Mouse (Mus musculus): ENCODE measurements around the gene Gm20479. TPM values are rescaled to one million over a fixed set of nuclear protein-coding genes. Genes with fewer than 3 reads are reported as not detected.

Gene Gm20479
- polyA plus RNA-seq, 1 experiment from 2014 or later, result not detected

- H3K27ac ChIP-seq (ENCODE audit: low read length), result no peak overlapping the region
- no peaks in the 10 kb centered on the region for H3K9me3 ChIP-seq (ENCODE audit: control insufficient read depth, low read length)
- H3K27me3 ChIP-seq (replicated peaks; ENCODE audit: control insufficient read depth, insufficient read depth, low read length), result peaks cover 23% of the 10 kb centered on the region
- ATAC-seq, result no peak
- H3K9ac ChIP-seq (ENCODE audit: low read depth, low read length), result no peak overlapping the region
- no peak overlapping the region for H3K4me2 ChIP-seq (ENCODE audit: low read depth, low read length)
- WGBS, result 73% methylated on average over 4 of the region's 4 CpGs
- 0 out of 2 replicates have a peak, but pooled peaks cover 3% of the 10 kb centered on the region for H3K36me3 ChIP-seq (ENCODE audit: control insufficient read depth, insufficient read depth, low read length)
- H3K4me3 ChIP-seq (ENCODE audit: low read length), result no peak overlapping the region
- peaks cover 22% of the 10 kb centered on the region for H3K4me1 ChIP-seq (ENCODE audit: control insufficient read depth, insufficient read depth, low read length)
These were observed 18.1 kb downstream of the Gm20479 start for GRCm38 (mm10) chr7:27339114-27339513.

GRCm38 (mm10) chr7:27337175-27337853, 19.9 kb downstream of the Gm20479 start, which contains the start of gene Ltbp4:
Gene Ltbp4 (minus strand): TSS chr7:27337692.
- Histone ChIP-seq H3K4me1 (ENCODE audit: control insufficient read depth, insufficient read depth, low read length) (peaks cover 35% of the 10 kb centered on the region), H3K9me3 (ENCODE audit: control insufficient read depth, low read length) (no peaks in the 10 kb centered on the region), H3K4me3 (ENCODE audit: low read length) (peak within 1 kb of the TSS; percentile 39), H3K27me3 (replicated peaks; ENCODE audit: control insufficient read depth, insufficient read depth, low read length) (peaks cover 37% of the 10 kb centered on the region), H3K4me2 (ENCODE audit: low read depth, low read length) (peak within 1 kb of the TSS; percentile 65), H3K9ac (ENCODE audit: low read depth, low read length) (peak within 1 kb of the TSS; percentile 41), H3K36me3 (ENCODE audit: control insufficient read depth, insufficient read depth, low read length) (0 out of 2 replicates have a peak, but pooled peaks cover 2% of the 10 kb centered on the region), H3K27ac (ENCODE audit: low read length) (no peak within 1 kb of the TSS)
- peak; percentile 60 for ATAC-seq
- 1% methylated on average over 36 of the region's 36 CpGs for WGBS

- Histone ChIP-seq H3K36me3 (ENCODE audit: control insufficient read depth, insufficient read depth, low read length) (no peaks in the 10 kb centered on the region), H3K27me3 (replicated peaks; ENCODE audit: control insufficient read depth, insufficient read depth, low read length) (peaks cover 40% of the 10 kb centered on the region), H3K27ac (ENCODE audit: low read length) (no peak overlapping the region), H3K4me1 (ENCODE audit: control insufficient read depth, insufficient read depth, low read length) (peaks cover 36% of the 10 kb centered on the region), H3K9me3 (ENCODE audit: control insufficient read depth, low read length) (no peaks in the 10 kb centered on the region), H3K4me3 (ENCODE audit: low read length) (peak overlapping the region; percentile 39), H3K9ac (ENCODE audit: low read depth, low read length) (peak overlapping the region; percentile 36), H3K4me2 (ENCODE audit: low read depth, low read length) (peak overlapping the region; percentile 65)
- ATAC-seq, result peak; percentile 74
- WGBS, result under 1% methylated on average over 47 of the region's 47 CpGs
These were observed 21.0 kb downstream of the Gm20479 start for GRCm38 (mm10) chr7:27335928-27336823.

GRCm38 (mm10) chr7:27335011-27335720, 22.1 kb downstream of the Gm20479 start:
- Histone ChIP-seq H3K27me3 (replicated peaks; ENCODE audit: control insufficient read depth, insufficient read depth, low read length) (peaks cover 42% of the 10 kb centered on the region), H3K9ac (ENCODE audit: low read depth, low read length) (0 out of 2 replicates have a peak overlapping the region, but pooled peaks have one; percentile 85), H3K36me3 (ENCODE audit: control insufficient read depth, insufficient read depth, low read length) (no peaks in the 10 kb centered on the region), H3K9me3 (ENCODE audit: control insufficient read depth, low read length) (no peaks in the 10 kb centered on the region), H3K4me3 (ENCODE audit: low read length) (no peak overlapping the region), H3K4me2 (ENCODE audit: low read depth, low read length) (peak overlapping the region; percentile 88; the same call in 1 of the 2 replicates), H3K4me1 (ENCODE audit: control insufficient read depth, insufficient read depth, low read length) (peaks cover 45% of the 10 kb centered on the region), H3K27ac (ENCODE audit: low read length) (peak overlapping the region; percentile 54; the same call in 1 of the 2 replicates)
- ATAC-seq, result no peak
- 46% methylated on average over 15 of the region's 15 CpGs for WGBS

GRCm38 (mm10) chr7:27334405-27334911, 22.8 kb downstream of the Gm20479 start:
- no peaks in the 10 kb centered on the region for H3K36me3 ChIP-seq (ENCODE audit: control insufficient read depth, insufficient read depth, low read length)
- ATAC-seq, result no peak
- H3K27me3 ChIP-seq (replicated peaks; ENCODE audit: control insufficient read depth, insufficient read depth, low read length), result peaks cover 42% of the 10 kb centered on the region
- peak overlapping the region; percentile 85; the same call in 1 of the 2 replicates for H3K9ac ChIP-seq (ENCODE audit: low read depth, low read length)
- no peaks in the 10 kb centered on the region for H3K9me3 ChIP-seq (ENCODE audit: control insufficient read depth, low read length)
- H3K27ac ChIP-seq (ENCODE audit: low read length), result peak overlapping the region; percentile 54
- peak overlapping the region; percentile 68 for H3K4me3 ChIP-seq (ENCODE audit: low read length)
- WGBS, result 7% methylated on average over 32 of the region's 32 CpGs
- H3K4me2 ChIP-seq (ENCODE audit: low read depth, low read length), result peak overlapping the region; percentile 88
- peaks cover 52% of the 10 kb centered on the region for H3K4me1 ChIP-seq (ENCODE audit: control insufficient read depth, insufficient read depth, low read length)

GRCm38 (mm10) chr7:27333316-27333941, 23.8 kb downstream of the Gm20479 start:
- peaks cover 42% of the 10 kb centered on the region for H3K27me3 ChIP-seq (replicated peaks; ENCODE audit: control insufficient read depth, insufficient read depth, low read length)
- under 1% methylated on average over 48 of the region's 77 CpGs for WGBS
- ATAC-seq, result no peak

GRCm38 (mm10) chr7:27332353-27333199, 24.6 kb downstream of the Gm20479 start:
- peak; percentile 14; the same call in 1 of the 2 replicates for ATAC-seq
- Histone ChIP-seq H3K36me3 (ENCODE audit: control insufficient read depth, insufficient read depth, low read length) (no peaks in the 10 kb centered on the region), H3K27me3 (replicated peaks; ENCODE audit: control insufficient read depth, insufficient read depth, low read length) (peaks cover 42% of the 10 kb centered on the region), H3K4me3 (ENCODE audit: low read length) (peak overlapping the region; percentile 68), H3K9me3 (ENCODE audit: control insufficient read depth, low read length) (no peaks in the 10 kb centered on the region), H3K27ac (ENCODE audit: low read length) (peak overlapping the region; percentile 90), H3K4me2 (ENCODE audit: low read depth, low read length) (peak overlapping the region; percentile 88), H3K9ac (ENCODE audit: low read depth, low read length) (peak overlapping the region; percentile 85), H3K4me1 (ENCODE audit: control insufficient read depth, insufficient read depth, low read length) (peaks cover 54% of the 10 kb centered on the region)
- WGBS, result under 1% methylated on average over 38 of the region's 39 CpGs

More at GRCm38 (mm10) chr7:27333316-27333941, 23.8 kb downstream of the Gm20479 start:
- Histone ChIP-seq H3K27ac (ENCODE audit: low read length) (peak overlapping the region; percentile 90), H3K4me3 (ENCODE audit: low read length) (peak overlapping the region; percentile 68), H3K4me1 (ENCODE audit: control insufficient read depth, insufficient read depth, low read length) (peaks cover 56% of the 10 kb centered on the region), H3K9me3 (ENCODE audit: control insufficient read depth, low read length) (no peaks in the 10 kb centered on the region), H3K36me3 (ENCODE audit: control insufficient read depth, insufficient read depth, low read length) (no peaks in the 10 kb centered on the region), H3K4me2 (ENCODE audit: low read depth, low read length) (peak overlapping the region; percentile 88), H3K9ac (ENCODE audit: low read depth, low read length) (peak overlapping the region; percentile 85)

- H3K4me2 ChIP-seq (ENCODE audit: low read depth, low read length), result peak overlapping the region; percentile 88
- 7% methylated on average over 8 of the region's 8 CpGs for WGBS
- H3K36me3 ChIP-seq (ENCODE audit: control insufficient read depth, insufficient read depth, low read length), result no peaks in the 10 kb centered on the region
- peaks cover 42% of the 10 kb centered on the region for H3K27me3 ChIP-seq (replicated peaks; ENCODE audit: control insufficient read depth, insufficient read depth, low read length)
- H3K9ac ChIP-seq (ENCODE audit: low read depth, low read length), result peak overlapping the region; percentile 85
- H3K9me3 ChIP-seq (ENCODE audit: control insufficient read depth, low read length), result no peaks in the 10 kb centered on the region
- H3K4me3 ChIP-seq (ENCODE audit: low read length), result peak overlapping the region; percentile 68
- peak overlapping the region; percentile 90 for H3K27ac ChIP-seq (ENCODE audit: low read length)
- ATAC-seq, result no peak
- peaks cover 47% of the 10 kb centered on the region for H3K4me1 ChIP-seq (ENCODE audit: control insufficient read depth, insufficient read depth, low read length)
These were observed 25.4 kb downstream of the Gm20479 start for GRCm38 (mm10) chr7:27331854-27332253.

Measured in intestine, embryonic 16.5 days (tissue).